Mouse (Mus musculus) R1 (cell line): ENCODE data around the gene Smim10l2a.
A peak's percentile ranks its signal among the peaks of the same experiment; 100 is the strongest.

Experiments used
- DNase-seq: peaks from one replicate; pipeline ENCODE4 v3.0.0-alpha.2; 2018; ENCODE audit warnings: low read depth, low spot score

Smim10l2a gene

DNA sequence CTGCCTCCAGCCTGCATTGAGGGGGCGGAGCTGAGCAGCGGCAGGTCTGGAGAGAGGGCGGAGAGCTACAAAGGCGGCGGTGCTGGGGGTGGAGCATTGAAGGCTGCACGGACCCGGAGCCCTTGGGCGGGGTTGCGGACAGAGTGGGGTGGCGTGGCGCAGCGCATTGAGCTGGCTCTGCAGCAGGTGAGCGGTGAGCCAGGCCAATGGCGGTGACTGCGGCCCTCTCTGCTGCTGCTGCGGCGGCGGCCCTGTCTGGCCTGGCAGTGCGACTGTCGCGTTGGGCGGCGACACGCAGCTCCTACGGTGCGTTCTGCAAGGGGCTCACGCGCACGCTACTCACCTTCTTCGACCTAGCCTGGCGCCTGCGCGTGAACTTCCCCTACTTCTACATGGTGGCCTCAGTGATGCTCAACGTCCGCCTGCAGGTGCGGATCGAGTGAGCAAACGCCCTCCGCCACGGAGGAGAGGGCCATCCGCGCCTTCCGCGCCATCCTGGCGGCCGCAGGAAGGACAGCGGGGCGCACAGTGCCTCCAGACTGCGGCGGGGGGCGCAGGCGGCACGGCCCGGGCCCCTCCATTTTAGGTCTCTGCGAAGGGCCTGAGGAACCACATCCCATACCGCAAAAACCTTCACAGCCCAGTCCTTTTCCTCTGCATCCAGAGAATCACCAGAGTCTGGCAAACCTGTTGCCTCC lies at the start of gene Smim10l2a:
Gene Smim10l2a, plus strand, starts transcription at position 156 of the 698 bp plus-strand sequence.
- peak; percentile 81 for DNase-seq

GRCm38 (mm10) chrX:56332046-56332445 lies 42.3 kb upstream of the Smim10l2a start:
- no peak for DNase-seq

DNA sequence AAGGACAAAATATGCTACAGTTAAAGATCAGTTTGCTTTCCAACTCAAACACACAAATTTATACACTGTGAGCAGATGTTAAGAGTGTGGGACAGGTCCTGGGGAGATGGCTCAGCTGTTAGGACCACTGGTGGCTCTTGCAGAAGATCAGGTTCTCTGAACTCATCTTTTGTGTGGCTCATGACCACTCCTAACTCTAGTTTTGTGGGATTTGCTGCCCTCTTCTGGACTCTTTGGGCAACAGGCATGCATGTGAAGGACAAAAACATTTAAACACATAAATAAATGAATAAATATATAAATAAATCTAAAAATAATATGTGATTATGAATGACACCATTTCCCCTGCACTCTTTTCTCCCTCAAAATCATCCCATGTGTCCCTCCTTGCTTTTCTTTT lies 34.1 kb upstream of the Smim10l2a start:
- DNase-seq, result peak; percentile 41

DNA sequence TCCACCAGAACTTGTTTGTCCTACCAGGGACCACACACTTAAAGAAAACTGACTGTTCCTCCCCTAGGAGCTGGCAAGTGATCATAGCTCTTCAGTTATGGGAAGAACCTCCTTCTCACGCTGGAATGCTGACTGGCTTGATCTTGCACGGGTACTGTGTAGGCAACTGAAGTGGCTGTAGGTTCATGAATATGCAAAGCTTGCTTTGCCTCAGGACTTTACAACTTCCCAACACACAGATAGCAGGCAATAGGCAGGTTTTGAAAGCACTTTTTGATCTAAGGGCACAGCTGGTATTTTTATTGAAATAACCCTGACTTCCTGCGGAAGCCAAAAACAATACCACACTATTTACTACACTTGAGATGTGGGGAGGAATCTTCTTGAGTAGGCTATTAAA lies 31.5 kb upstream of the Smim10l2a start:
- DNase-seq, result peak; percentile 66

GRCm38 (mm10) chrX:56346176-56346931 lies 28.0 kb upstream of the Smim10l2a start, which contains the start of gene Zfp449:
Gene Zfp449, plus strand, starts transcription at chrX:56346400.
- peak; percentile 78 for DNase-seq

GRCm38 (mm10) chrX:56346932-56347253 lies 27.5 kb upstream of the Smim10l2a start:
- peak; percentile 2 for DNase-seq

- DNase-seq, result no peak
These were observed 6.5 kb downstream of the Smim10l2a start for GRCm38 (mm10) chrX:56380852-56381251.

DNA sequence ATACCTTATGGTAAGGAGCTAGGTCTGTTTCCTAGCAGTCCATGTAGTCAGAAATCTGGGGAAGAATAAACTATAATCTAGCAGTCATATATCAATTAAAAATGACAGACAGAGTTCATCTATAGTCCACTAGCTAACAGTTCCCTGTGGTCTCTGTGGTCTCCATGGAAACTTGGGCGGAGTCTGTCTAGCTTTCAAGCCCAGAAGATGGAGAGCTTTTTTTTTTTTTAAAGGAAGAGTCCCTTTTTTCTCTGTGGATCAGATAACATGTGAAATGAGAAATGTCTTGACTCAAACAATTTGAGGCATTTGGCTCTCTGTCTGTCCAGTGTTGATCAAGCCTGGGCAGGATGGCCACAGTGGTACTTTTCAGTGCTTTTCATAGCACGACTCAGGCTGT lies 9.8 kb downstream of the Smim10l2a start:
- DNase-seq, result peak; percentile 14

DNA sequence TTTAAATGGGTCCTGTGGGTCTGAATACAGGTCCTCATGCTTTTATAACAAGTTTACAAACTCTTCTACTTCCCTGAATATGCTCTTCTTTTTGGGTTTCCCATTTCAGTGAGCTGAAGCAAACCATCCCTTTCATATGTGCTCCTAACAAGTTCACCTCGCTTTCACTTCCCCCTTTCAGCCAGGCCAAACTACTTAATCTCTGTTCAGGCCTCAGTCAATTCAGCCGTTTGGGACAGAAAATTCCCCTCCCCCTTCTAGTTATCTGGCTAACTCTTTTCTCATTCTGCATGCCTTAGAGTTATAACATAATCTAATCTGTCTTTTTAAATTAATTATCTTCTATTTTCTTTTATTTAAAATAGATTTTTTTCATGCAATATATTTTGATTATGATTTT lies 30.3 kb downstream of the Smim10l2a start:
- DNase-seq, result no peak

DNA sequence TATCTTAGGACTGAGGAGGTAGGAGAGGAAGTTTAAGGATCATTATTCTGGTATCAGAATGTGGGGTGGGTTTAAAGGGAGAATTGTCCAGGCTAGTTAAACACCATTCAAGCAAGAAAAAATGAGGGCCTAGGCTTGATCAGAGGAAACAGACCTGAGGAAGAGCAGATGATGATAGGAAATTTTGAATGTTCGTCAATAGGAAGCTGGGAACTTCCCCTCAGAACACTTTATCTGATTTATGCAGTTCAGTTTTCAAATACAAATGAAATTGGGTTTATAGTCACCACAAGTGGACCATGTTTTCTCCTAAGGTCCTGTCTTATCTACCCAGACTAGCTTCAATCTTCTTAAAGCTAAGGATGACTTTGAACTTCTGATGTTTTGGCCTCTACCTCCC lies 31.1 kb downstream of the Smim10l2a start:
- DNase-seq, result no peak

DNA sequence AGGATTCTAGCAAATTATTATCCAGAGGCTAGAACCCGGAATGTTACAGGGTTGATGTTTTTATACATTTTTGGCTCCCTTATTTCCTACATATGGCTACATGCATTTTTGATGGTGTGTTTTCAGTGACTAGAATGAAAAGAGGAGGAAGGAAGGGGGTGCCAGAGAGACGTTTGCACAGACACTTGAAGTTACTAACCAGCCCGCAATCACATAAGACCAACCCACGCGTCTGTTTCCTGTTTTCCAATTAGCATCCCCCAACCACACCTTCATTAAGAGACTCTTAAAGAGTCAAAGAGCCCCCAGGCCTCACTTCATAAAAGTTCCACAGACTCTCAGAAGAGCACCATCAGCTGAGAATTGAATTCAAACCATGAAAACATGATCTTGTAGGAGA lies 31.7 kb downstream of the Smim10l2a start:
- DNase-seq, result no peak

GRCm38 (mm10) chrX:56416277-56416676 lies 41.9 kb downstream of the Smim10l2a start:
- no peak for DNase-seq

DNA sequence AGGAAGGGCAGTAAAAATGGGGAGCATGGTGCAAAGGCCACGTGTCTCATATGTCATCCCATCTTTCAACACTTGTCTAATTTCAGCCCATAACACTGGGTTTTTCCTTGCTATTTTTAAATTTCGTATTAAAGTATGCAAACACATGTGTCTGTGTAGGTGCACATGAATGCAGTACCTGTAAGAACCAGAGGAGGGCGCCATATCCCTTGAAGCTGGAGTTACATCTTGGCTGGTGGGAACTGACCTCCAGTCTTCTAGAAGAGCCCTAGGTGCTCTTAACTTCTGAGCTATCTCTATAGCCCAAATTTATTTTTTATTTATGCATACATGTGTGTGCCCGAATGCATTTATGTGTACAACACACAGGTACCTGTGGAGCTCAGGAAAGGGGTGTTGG lies 43.2 kb downstream of the Smim10l2a start:
- peak; percentile 35 for DNase-seq
